Mouse (Mus musculus): ENCODE measurements at regions not wholly inside any gene's neighbourhood (a gene's known extent, or its start where the extent isn't known, plus 50 kb on each side); places are given as distances from the start of the nearest gene placed in this dataset.

DNA sequence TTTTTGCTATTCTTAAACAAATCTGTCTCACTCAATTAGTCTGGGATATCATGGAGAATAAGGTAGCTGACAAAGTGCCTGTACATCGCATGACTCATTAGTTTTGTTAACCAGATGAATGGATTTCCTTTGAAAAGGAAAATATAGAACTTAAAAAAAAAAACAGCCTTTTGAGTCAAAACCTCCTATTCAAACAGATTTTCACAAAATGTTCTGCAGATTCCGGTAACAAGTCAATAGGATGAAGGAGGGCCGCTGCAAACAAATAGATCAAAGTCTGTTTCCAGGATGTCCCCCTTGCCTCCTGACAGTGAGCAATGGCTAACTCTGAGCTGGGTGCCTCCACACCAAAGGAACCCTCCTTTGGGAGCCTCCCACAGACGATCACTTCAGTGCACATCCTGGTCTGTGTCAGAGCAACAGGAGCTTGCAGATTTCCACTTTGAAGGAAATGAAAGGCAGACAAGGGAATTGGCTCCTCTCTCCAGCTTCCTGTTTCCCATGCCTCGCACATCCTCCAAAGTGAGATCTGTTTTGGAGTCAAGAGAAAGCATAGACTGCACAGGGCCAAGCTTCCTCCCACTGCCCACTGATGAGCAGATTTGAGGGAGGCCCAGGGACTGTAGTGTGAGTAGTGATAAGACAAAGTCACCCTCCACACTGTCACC lies 243.8 kb upstream of the Gadl1 start:
- TF ChIP-seq CTCF (IDR thresholded peaks at IDR 0.05; ENCODE audit: borderline replicate concordance, control insufficient read depth, extremely low read depth, insufficient read depth, low read length, poor library complexity) (no peak), POLR2A (IDR thresholded peaks at IDR 0.05; ENCODE audit: control insufficient read depth, extremely low read depth, insufficient read depth, low read length, poor library complexity) (no peak)
